Mouse (Mus musculus) urinary bladder, adult 18-20 months (tissue): ENCODE results near the gene Phrf1.
A peak's percentile ranks its signal among the peaks of the same experiment; 100 is the strongest.
"Not testable (repeated sequence)": the region's sequence is repeated elsewhere in the genome, so short reads cannot be mapped to it uniquely, and the experiment has no call there.

Experiments
- DNase-seq, 2 experiments: peaks; one replicate each; pipeline ENCODE4 v3.0.0; 2022; ENCODE audit warnings: low spot score in 2 of 2, mixed read lengths in 2 of 2

Phrf1 gene

GRCm38 (mm10) chr7:141213605-141214235 lies 14.9 kb upstream of the Phrf1 start, which contains the start of gene Lmntd2:
Gene Lmntd2 (minus strand): TSS chr7:141214080.
- no peak for DNase-seq

GRCm38 (mm10) chr7:141214310-141214709 lies 14.3 kb upstream of the Phrf1 start:
- no peak for DNase-seq

- DNase-seq, result peak; percentile 92 to 94
These were observed 13.3 kb upstream of the Phrf1 start, which contains the start of gene Rassf7 for GRCm38 (mm10) chr7:141215101-141215879. Gene Rassf7 (plus strand): TSS chr7:141215860.

GRCm38 (mm10) chr7:141215880-141216733 lies 12.5 kb upstream of the Phrf1 start:
- peak; percentile 76 to 86 for DNase-seq

GRCm38 (mm10) chr7:141216894-141217293 lies 11.7 kb upstream of the Phrf1 start:
- DNase-seq, result peak in 1 of 2 experiments; percentile 15

- DNase-seq, result peak in 1 of 2 experiments; percentile 39
These were observed 11.1 kb upstream of the Phrf1 start for GRCm38 (mm10) chr7:141217343-141218013.

GRCm38 (mm10) chr7:141218141-141218540 lies 10.4 kb upstream of the Phrf1 start:
- no peak for DNase-seq

- peak; percentile 38 to 60 for DNase-seq
These were observed 9.9 kb upstream of the Phrf1 start for GRCm38 (mm10) chr7:141218557-141219133.

- no peak for DNase-seq
These were observed 9.0 kb upstream of the Phrf1 start for GRCm38 (mm10) chr7:141219558-141220099.

GRCm38 (mm10) chr7:141220377-141220776 lies 8.2 kb upstream of the Phrf1 start:
- no peak for DNase-seq

- peak; percentile 93 to 97 for DNase-seq
These were observed 7.1 kb upstream of the Phrf1 start for GRCm38 (mm10) chr7:141221249-141222125.

- no peak for DNase-seq
These were observed 6.5 kb upstream of the Phrf1 start for GRCm38 (mm10) chr7:141222126-141222467.

GRCm38 (mm10) chr7:141222696-141223215 lies 5.8 kb upstream of the Phrf1 start:
- DNase-seq, result no peak

GRCm38 (mm10) chr7:141226535-141226934 lies 2.0 kb upstream of the Phrf1 start:
- DNase-seq, result no peak

GRCm38 (mm10) chr7:141227796-141228195 lies 788 bp upstream of the Phrf1 start:
- DNase-seq, result no peak

GRCm38 (mm10) chr7:141229702-141230101 lies 1.1 kb downstream of the Phrf1 start:
- DNase-seq, result no peak

- DNase-seq, result no peak
These were observed 2.0 kb downstream of the Phrf1 start for GRCm38 (mm10) chr7:141230570-141230969.

- no peak for DNase-seq
These were observed 2.5 kb downstream of the Phrf1 start for GRCm38 (mm10) chr7:141231111-141231510.

GRCm38 (mm10) chr7:141231551-141231950 lies 3.0 kb downstream of the Phrf1 start:
- DNase-seq, result no peak

GRCm38 (mm10) chr7:141250486-141250885 lies 21.9 kb downstream of the Phrf1 start:
- DNase-seq, result not testable (repeated sequence)
